Mouse (Mus musculus) stomach, postnatal 0 days (tissue): ENCODE measurements at regions not wholly inside any gene's neighbourhood (a gene's known extent, or its start where the extent isn't known, plus 50 kb on each side); places are given as distances from the start of the nearest gene placed in this dataset.

ENCODE experiments used
- ATAC-seq: fragments of 200-750 bp; cut with Nextera tagmentation; 2 replicates; pipeline ENCODE4 v1.8.0; 2017; ENCODE audit not compliant: low FRiP score, low TSS enrichment
- DNase-seq: peaks from one replicate; pipeline ENCODE4 v3.0.0-alpha.2; 2016; ENCODE audit warnings: low spot score
- H3K27ac ChIP-seq: fragments of 300-500 bp; sonication (generic); replicated peaks from 2 replicates; pipeline ENCODE4 v1.5.1; 2014; ENCODE audit warnings: mild to moderate bottlenecking, control low read depth
- H3K27me3 ChIP-seq: fragments of 300-500 bp; sonication (generic); 2 replicates; pipeline ENCODE4 v1.6.1; 2014; ENCODE audit warnings: low read length; ENCODE audit not compliant: control insufficient read depth, insufficient read depth
- H3K36me3 ChIP-seq: fragments of 300-500 bp; sonication (generic); 2 replicates; pipeline ENCODE4 v1.6.1; 2014; ENCODE audit warnings: low read length, mixed read lengths; ENCODE audit not compliant: control insufficient read depth, insufficient read depth
- H3K4me1 ChIP-seq: fragments of 300-500 bp; sonication (generic); replicated peaks from 2 replicates; pipeline ENCODE4 v1.6.1; 2014; ENCODE audit warnings: antibody characterized with exemption; ENCODE audit not compliant: control insufficient read depth, insufficient read depth
- H3K4me2 ChIP-seq: fragments of 300-500 bp; sonication (generic); replicated peaks from 2 replicates; pipeline ENCODE4 v1.6.1; 2014; ENCODE audit warnings: low read depth, mild to moderate bottlenecking, control low read depth, moderate library complexity
- H3K4me3 ChIP-seq: fragments of 300-500 bp; sonication (generic); 2 replicates; pipeline ENCODE4 v1.5.1; 2014; ENCODE audit warnings: low read depth, low read length, control low read depth
- H3K9ac ChIP-seq: fragments of 300-500 bp; sonication (generic); 2 replicates; pipeline ENCODE4 v1.6.1; 2014; ENCODE audit warnings: mild to moderate bottlenecking, low read length, control low read depth, mixed read lengths
- H3K9me3 ChIP-seq: fragments of 300-500 bp; sonication (generic); 2 replicates; pipeline ENCODE4 v1.6.1; 2016; ENCODE audit warnings: low read length; ENCODE audit not compliant: control insufficient read depth
- CTCF ChIP-seq: IDR thresholded peaks from 2 replicates; pipeline ENCODE4 v1.5.1; 2016; ENCODE audit warnings: antibody characterized with exemption, low read depth, mild to moderate bottlenecking, moderate library complexity
- EP300 ChIP-seq: optimal IDR thresholded peaks from 2 replicates; pipeline ENCODE3; 2016; ENCODE audit warnings: antibody characterized with exemption
- WGBS: fragments of 180-500 bp; shearing (Covaris S2); extraction: QIAGEN DNeasy Blood & Tissue Kit; methylation state at CpG from one replicate; pipeline ENCODE4 v1.1.7; 2014; 5-methylcytosine and 5-hydroxymethylcytosine counted together

DNA sequence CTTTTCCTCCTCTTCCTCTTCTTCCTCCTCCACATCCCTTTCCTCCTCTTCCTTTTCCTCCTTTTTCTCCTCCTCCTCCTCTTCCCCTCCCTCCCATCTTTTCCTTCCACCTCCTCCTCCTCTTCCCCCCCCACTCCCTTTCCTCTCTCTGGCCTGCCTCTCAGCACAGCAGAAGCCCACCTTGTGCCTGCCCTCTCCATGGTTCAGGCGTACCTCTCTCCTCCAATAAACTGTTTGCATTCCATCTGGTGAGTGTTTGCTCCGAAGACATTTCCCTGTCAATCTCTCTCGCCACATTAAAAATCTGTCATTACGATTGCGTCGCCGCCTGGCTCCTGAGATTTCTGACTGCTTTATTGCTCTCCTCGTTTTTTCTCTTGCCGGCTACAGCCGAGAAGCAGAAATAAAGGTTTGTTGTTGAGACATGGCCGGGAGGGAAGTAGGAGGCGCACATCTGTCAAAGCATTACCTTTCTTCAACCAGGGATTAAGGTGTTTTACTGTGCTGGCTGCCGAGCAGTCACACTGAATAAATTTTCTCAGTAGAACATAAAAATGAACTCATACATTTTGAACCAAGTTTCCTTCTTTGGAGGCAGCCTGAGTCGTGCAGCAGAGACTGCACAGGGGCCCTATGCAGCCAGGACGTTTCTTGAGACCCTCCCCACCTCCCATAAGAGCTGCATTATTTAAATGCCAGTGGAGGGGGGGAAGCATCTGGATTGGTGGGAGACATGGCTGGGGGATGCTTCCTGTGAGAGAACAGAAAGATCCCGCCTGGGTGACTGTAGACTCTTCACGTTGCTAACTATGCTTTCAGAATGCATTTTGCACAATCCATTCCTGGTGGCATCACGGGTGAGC, 376.3 kb upstream of the 3110018I06Rik start:
- DNase-seq (no peak), ATAC-seq (no peak)
- H3K4me1 ChIP-seq: no peaks in the 10 kb centered on the region
- H3K9ac ChIP-seq: no peak overlapping the region
- no peaks in the 10 kb centered on the region for H3K9me3 ChIP-seq
- no peaks in the 10 kb centered on the region for H3K27me3 ChIP-seq
- no peaks in the 10 kb centered on the region for H3K36me3 ChIP-seq
- H3K4me2 ChIP-seq: no peak overlapping the region
- no peak overlapping the region for H3K4me3 ChIP-seq
- TF ChIP-seq EP300 (no peak), CTCF (no peak)
- 23% methylated on average over 18 of the region's 18 CpGs for WGBS
- no peak overlapping the region for H3K27ac ChIP-seq

DNA sequence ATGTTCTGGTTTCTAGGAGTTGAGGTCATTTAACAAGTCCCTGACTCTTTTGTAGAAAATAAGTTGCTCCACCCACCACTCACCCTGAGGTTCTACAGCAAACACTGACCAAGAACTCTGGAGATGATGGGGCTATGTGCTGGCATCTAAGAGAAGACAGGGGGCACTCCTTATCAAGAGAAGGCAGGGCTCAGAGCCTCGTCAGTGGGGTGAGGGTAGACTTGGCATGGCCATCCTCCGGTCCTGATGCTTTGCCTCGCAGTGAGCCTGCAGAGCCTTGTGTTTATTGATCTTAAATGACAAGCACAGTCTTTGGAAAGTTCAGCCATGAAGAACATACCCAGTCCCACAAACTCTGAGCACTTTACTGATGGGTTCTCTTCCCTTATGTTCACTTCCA, 370.1 kb upstream of the 3110018I06Rik start:
- Histone ChIP-seq H3K9ac (no peak overlapping the region), H3K4me2 (no peak overlapping the region), H3K4me3 (no peak overlapping the region), H3K27me3 (no peaks in the 10 kb centered on the region), H3K9me3 (no peaks in the 10 kb centered on the region), H3K27ac (no peak overlapping the region), H3K36me3 (no peaks in the 10 kb centered on the region), H3K4me1 (no peaks in the 10 kb centered on the region)
- TF ChIP-seq EP300 (no peak), CTCF (0 out of 2 replicates have a peak, but pooled peaks have one; percentile 3)
- ATAC-seq: no peak
- no peak for DNase-seq
- 59% methylated on average over 3 of the region's 3 CpGs for WGBS

DNA sequence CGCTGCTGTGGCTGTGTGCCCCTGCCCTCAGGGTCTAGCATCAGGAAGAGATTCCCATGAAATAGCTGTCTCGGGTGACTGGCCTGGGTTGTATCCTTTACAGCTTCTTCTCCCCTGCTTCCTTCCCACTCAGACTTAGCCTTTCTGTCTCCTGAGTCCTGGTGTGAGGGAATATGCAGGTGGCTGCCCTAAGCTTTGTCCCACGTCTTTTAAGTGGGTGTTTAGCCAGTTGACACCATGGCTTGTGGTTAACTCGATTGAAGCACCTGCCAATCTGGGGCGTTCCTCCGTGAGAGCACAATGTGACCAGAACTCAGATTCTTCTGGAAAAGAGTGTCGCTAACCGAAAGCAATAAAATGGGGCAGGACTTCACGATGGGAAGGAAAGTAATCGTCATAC, 369.4 kb upstream of the 3110018I06Rik start:
- ATAC-seq (no peak), DNase-seq (no peak)
- no peak overlapping the region for H3K27ac ChIP-seq
- 83% methylated on average over 10 of the region's 10 CpGs for WGBS
- TF ChIP-seq CTCF (no peak), EP300 (no peak)
- no peaks in the 10 kb centered on the region for H3K27me3 ChIP-seq
- H3K4me1 ChIP-seq: no peaks in the 10 kb centered on the region
- H3K9me3 ChIP-seq: no peaks in the 10 kb centered on the region
- H3K4me2 ChIP-seq: no peak overlapping the region
- H3K9ac ChIP-seq: no peak overlapping the region
- no peak overlapping the region for H3K4me3 ChIP-seq
- no peaks in the 10 kb centered on the region for H3K36me3 ChIP-seq

GRCm38 (mm10) chr12:107120486-107121186, 367.8 kb upstream of the 3110018I06Rik start:
- Histone ChIP-seq H3K4me3 (no peak overlapping the region), H3K27me3 (no peaks in the 10 kb centered on the region), H3K36me3 (no peaks in the 10 kb centered on the region), H3K4me1 (no peaks in the 10 kb centered on the region), H3K9me3 (no peaks in the 10 kb centered on the region), H3K9ac (no peak overlapping the region), H3K27ac (no peak overlapping the region), H3K4me2 (no peak overlapping the region)
- whole genome bisulfite sequencing: 88% methylated on average over 21 of the region's 21 CpGs
- no peak for TF ChIP-seq CTCF
- ATAC-seq: no peak
- DNase-seq: no peak

DNA sequence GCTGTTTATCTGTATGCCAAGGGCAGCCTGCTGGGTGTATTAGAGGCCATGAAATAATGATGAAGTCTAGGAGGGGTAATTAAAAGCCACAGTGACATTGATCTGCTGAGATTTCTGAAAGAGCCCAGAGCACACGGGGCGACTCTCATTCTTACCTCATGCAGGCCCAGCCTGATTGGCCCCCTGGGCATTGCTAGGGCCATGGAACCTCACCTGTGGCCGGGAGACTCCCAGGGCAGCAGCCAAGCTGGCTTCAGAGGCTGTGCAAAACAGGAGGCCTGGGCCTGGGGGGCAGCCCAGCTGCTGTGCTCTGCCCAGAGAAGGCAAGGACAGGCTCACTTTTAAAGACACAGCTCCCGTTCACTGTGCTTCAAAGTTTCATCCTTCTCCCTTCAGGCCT, 366.4 kb upstream of the 3110018I06Rik start:
- TF ChIP-seq EP300 (no peak), CTCF (no peak)
- no peak for ATAC-seq
- Histone ChIP-seq H3K4me3 (no peak overlapping the region), H3K36me3 (no peaks in the 10 kb centered on the region), H3K4me2 (no peak overlapping the region), H3K9ac (no peak overlapping the region), H3K9me3 (no peaks in the 10 kb centered on the region), H3K27me3 (no peaks in the 10 kb centered on the region), H3K27ac (no peak overlapping the region), H3K4me1 (no peaks in the 10 kb centered on the region)
- 77% methylated on average over 4 of the region's 4 CpGs for WGBS
- no peak for DNase-seq

GRCm38 (mm10) chr12:107123661-107124060, 364.8 kb upstream of the 3110018I06Rik start:
- ATAC-seq: no peak
- Histone ChIP-seq H3K9me3 (no peaks in the 10 kb centered on the region), H3K9ac (no peak overlapping the region), H3K27me3 (no peaks in the 10 kb centered on the region), H3K4me1 (no peaks in the 10 kb centered on the region), H3K27ac (no peak overlapping the region), H3K36me3 (no peaks in the 10 kb centered on the region), H3K4me2 (no peak overlapping the region), H3K4me3 (no peak overlapping the region)
- 74% methylated on average over 8 of the region's 8 CpGs for WGBS
- no peak for DNase-seq
- no peak for TF ChIP-seq CTCF
- no peak for TF ChIP-seq EP300
